Mouse (Mus musculus) cerebellum, adult 2 months (tissue): ENCODE results near the gene Vps37c.

Experiments
- CTCF ChIP-seq: fragments of 200-500 bp; IDR thresholded peaks from 2 replicates; pipeline ENCODE4 v1.5.1; 2011; ENCODE audit warnings: low read depth, mild to moderate bottlenecking, control low read depth, low read length, moderate library complexity, borderline replicate concordance; ENCODE audit not compliant: insufficient read depth
- POLR2A ChIP-seq: fragments of 200-500 bp; IDR thresholded peaks from 2 replicates; pipeline ENCODE4 v1.6.1; 2011; ENCODE audit warnings: low read length, control low read depth, borderline replicate concordance; ENCODE audit not compliant: insufficient read depth

- TF ChIP-seq CTCF (no peak), POLR2A (no peak)
Observed at GRCm38 (mm10) chr19:10735061-10735460, 46.5 kb downstream of the Vps37c start.
